Mouse (Mus musculus): Measurements from ENCODE around the gene Cmtm3. TPM values are rescaled to one million over a fixed set of nuclear protein-coding genes. Genes with fewer than 3 reads are reported as not detected.

The Cmtm3 gene
- total RNA-seq, 2 experiments from 2014 or later, result 14.6 to 19.4 TPM

Other genes starting within 250 kb of the Cmtm3 start
- gene Cdh5, start 237.8 kb upstream of the Cmtm3 start, total RNA-seq (2021), result 100 to 1,000 TPM; 127 to 153 TPM
- gene Bean1, start 169.0 kb upstream of the Cmtm3 start, total RNA-seq (2021), result 1 to 10 TPM in 1 of 2 experiments, under 1 TPM in 1; 0.98 to 1.2 TPM
- gene Tk2, start 90.9 kb upstream of the Cmtm3 start, total RNA-seq (2021), result 1 to 10 TPM; 7.1 to 7.3 TPM
- gene Cklf, start 88.5 kb upstream of the Cmtm3 start, total RNA-seq (2021), result 1 to 10 TPM; 4.7 to 5.0 TPM
- not detected for gene Cmtm2a, start 46.2 kb upstream of the Cmtm3 start, total RNA-seq (2021)
- gene Gm45711, start 29.3 kb upstream of the Cmtm3 start, total RNA-seq (2021), result not detected
- gene Cmtm1, start 29.3 kb upstream of the Cmtm3 start, total RNA-seq (2021), result not detected
- not detected for gene Gm11020, start 17.8 kb upstream of the Cmtm3 start, total RNA-seq (2021)
- gene Cmtm2b, start 17.2 kb upstream of the Cmtm3 start, total RNA-seq (2021), result not detected
- 10 to 100 TPM; 10.5 to 10.6 TPM for gene Cmtm4, start 56.4 kb downstream of the Cmtm3 start, total RNA-seq (2021)
- 100 to 1,000 TPM in 1 of 2 experiments, 10 to 100 TPM in 1; 93.5 to 104 TPM for gene Dync1li2, start 103.6 kb downstream of the Cmtm3 start, total RNA-seq (2021)
- gene Terb1, start 170.5 kb downstream of the Cmtm3 start, total RNA-seq (2021), result not detected
- gene Nae1, start 195.2 kb downstream of the Cmtm3 start, total RNA-seq (2021), result 10 to 100 TPM; 29.6 to 30.5 TPM
- 1 to 10 TPM; 2.9 to 3.4 TPM for gene Car7, start 195.3 kb downstream of the Cmtm3 start, total RNA-seq (2021)

All from heart, postnatal 25 days (tissue).